Mouse (Mus musculus) right cerebral cortex, postnatal 25 days (tissue): ENCODE data around the gene Draxin.

ENCODE experiments used
- DNase-seq: peaks from one replicate; pipeline ENCODE4 v3.0.0; 2022

Gene Draxin

GRCm38 (mm10) chr4:148114758-148115391 is 15.6 kb downstream of the Draxin start:
- peak; percentile 85 for DNase-seq

GRCm38 (mm10) chr4:148112519-148112918 is 18.0 kb downstream of the Draxin start:
- DNase-seq: no peak

- no peak for DNase-seq
These were observed 21.3 kb downstream of the Draxin start for GRCm38 (mm10) chr4:148109215-148109614.

GRCm38 (mm10) chr4:148108565-148109100 is 21.9 kb downstream of the Draxin start:
- DNase-seq: no peak

GRCm38 (mm10) chr4:148107621-148108291 is 22.7 kb downstream of the Draxin start:
- no peak for DNase-seq

GRCm38 (mm10) chr4:148104146-148104545 is 26.4 kb downstream of the Draxin start:
- no peak for DNase-seq

GRCm38 (mm10) chr4:148101801-148102527 is 28.5 kb downstream of the Draxin start:
- DNase-seq: peak; percentile 77

GRCm38 (mm10) chr4:148098666-148099065 is 31.8 kb downstream of the Draxin start:
- DNase-seq: no peak

- DNase-seq: no peak
These were observed 32.6 kb downstream of the Draxin start for GRCm38 (mm10) chr4:148097936-148098335.

GRCm38 (mm10) chr4:148095081-148095480 is 35.4 kb downstream of the Draxin start:
- no peak for DNase-seq

- DNase-seq: no peak
These were observed 36.3 kb downstream of the Draxin start for GRCm38 (mm10) chr4:148094161-148094560.

- no peak for DNase-seq
These were observed 37.8 kb downstream of the Draxin start for GRCm38 (mm10) chr4:148092551-148093271.

GRCm38 (mm10) chr4:148091181-148091580 is 39.3 kb downstream of the Draxin start:
- DNase-seq: no peak

GRCm38 (mm10) chr4:148089166-148089565 is 41.3 kb downstream of the Draxin start:
- no peak for DNase-seq

- peak; percentile 94 for DNase-seq
These were observed 42.5 kb downstream of the Draxin start, which contains the start of gene Agtrap for GRCm38 (mm10) chr4:148087907-148088527. Gene Agtrap (minus strand): TSS chr4:148088031.

- DNase-seq: no peak
These were observed 43.2 kb downstream of the Draxin start for GRCm38 (mm10) chr4:148087091-148087906.

GRCm38 (mm10) chr4:148085907-148086305 is 44.6 kb downstream of the Draxin start:
- DNase-seq: no peak

- DNase-seq: no peak
These were observed 45.2 kb downstream of the Draxin start for GRCm38 (mm10) chr4:148085131-148085906.

GRCm38 (mm10) chr4:148084261-148084714 is 46.2 kb downstream of the Draxin start:
- DNase-seq: no peak

- no peak for DNase-seq
These were observed 47.2 kb downstream of the Draxin start for GRCm38 (mm10) chr4:148083176-148083899.
